Mouse (Mus musculus) mouse embryonic stem cell (cell line): ENCODE measurements at regions not wholly inside any gene's neighbourhood (a gene's known extent, or its start where the extent isn't known, plus 50 kb on each side); places are given as distances from the start of the nearest gene placed in this dataset.

Experiments used
- in situ Hi-C, 2 experiments: fragments of 300-500 bp; cut with MboI; formaldehyde crosslinking; loops; 1 replicate in 1 of 2; 3 replicates in 1 of 2; pipeline ENCODE4 v1.14.3; 2019 to 2020; ENCODE audit warnings: low sequenced_read_pairs in 2 of 2, low pct_unique_long_range_greater_than_20kb in 1 of 2, mixed read lengths in 1 of 2; ENCODE audit not compliant: unreplicated experiment in 1 of 2

GRCm38 (mm10) chr9:116383411-116384101, 208.4 kb upstream of the Tgfbr2 start:
- in situ Hi-C loops = no loop called here

GRCm38 (mm10) chr9:116377706-116378105, 202.5 kb upstream of the Tgfbr2 start:
- in situ Hi-C loops = no loop called here

- in situ Hi-C loops = no loop called here
These were observed 200.6 kb upstream of the Tgfbr2 start for GRCm38 (mm10) chr9:116375658-116376357.

GRCm38 (mm10) chr9:116374343-116374742, 199.2 kb upstream of the Tgfbr2 start:
- in situ Hi-C loops = no loop called here

- in situ Hi-C loops = no loop called here
These were observed 198.2 kb upstream of the Tgfbr2 start for GRCm38 (mm10) chr9:116373396-116373795.

GRCm38 (mm10) chr9:116369059-116369718, 194.0 kb upstream of the Tgfbr2 start:
- in situ Hi-C loops = no loop called here

- in situ Hi-C loops = no loop called here
These were observed 191.6 kb upstream of the Tgfbr2 start for GRCm38 (mm10) chr9:116366713-116367112.

GRCm38 (mm10) chr9:116366193-116366592, 191.0 kb upstream of the Tgfbr2 start:
- in situ Hi-C loops = no loop called here

- in situ Hi-C loops = no loop called here
These were observed 190.5 kb upstream of the Tgfbr2 start for GRCm38 (mm10) chr9:116365701-116366100.

GRCm38 (mm10) chr9:116365016-116365685, 190.0 kb upstream of the Tgfbr2 start:
- in situ Hi-C loops = no loop called here

- in situ Hi-C loops = no loop called here
These were observed 185.9 kb upstream of the Tgfbr2 start for GRCm38 (mm10) chr9:116361092-116361491.

GRCm38 (mm10) chr9:116354056-116354732, 179.0 kb upstream of the Tgfbr2 start:
- in situ Hi-C loops = no loop called here

GRCm38 (mm10) chr9:116352801-116353494, 177.8 kb upstream of the Tgfbr2 start:
- in situ Hi-C loops = no loop called here

- in situ Hi-C loops = no loop called here
These were observed 175.8 kb upstream of the Tgfbr2 start for GRCm38 (mm10) chr9:116350804-116351547.

- in situ Hi-C loops = no loop called here
These were observed 171.9 kb upstream of the Tgfbr2 start for GRCm38 (mm10) chr9:116347021-116347420.

- in situ Hi-C loops = no loop called here
These were observed 171.3 kb upstream of the Tgfbr2 start for GRCm38 (mm10) chr9:116346495-116346894.

GRCm38 (mm10) chr9:116343086-116343481, 167.9 kb upstream of the Tgfbr2 start:
- in situ Hi-C loops = no loop called here
